Mouse (Mus musculus): ENCODE measurements at regions not wholly inside any gene's neighbourhood (a gene's known extent, or its start where the extent isn't known, plus 50 kb on each side); places are given as distances from the start of the nearest gene placed in this dataset.

DNA sequence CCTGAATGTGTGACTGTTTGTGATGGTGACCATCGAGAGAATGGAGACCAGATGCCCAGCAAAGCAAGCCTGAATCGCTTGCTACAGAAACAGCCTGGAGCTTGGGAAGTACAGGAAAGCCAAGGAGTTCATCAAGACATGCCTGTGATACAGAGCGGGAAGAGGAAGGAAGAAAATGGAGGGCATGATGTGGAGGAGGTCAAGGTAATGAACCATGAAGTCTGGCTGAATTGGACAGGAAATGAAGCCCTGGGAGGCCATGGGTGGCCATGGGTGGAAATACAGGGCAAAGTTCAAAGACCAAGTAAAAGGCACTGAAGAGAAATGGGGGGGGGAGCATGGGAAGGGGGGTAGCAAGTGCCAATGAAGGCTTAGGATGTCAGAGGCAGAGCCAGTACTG, 227.2 kb upstream of the Pou3f3 start:
- H3K4me3 ChIP-seq (ENCODE audit: low read depth, low read length) = no peak overlapping the region
- H3K36me3 ChIP-seq (ENCODE audit: control insufficient read depth, insufficient read depth, low read length) = no peaks in the 10 kb centered on the region
- 90% methylated on average over 3 of the region's 3 CpGs for WGBS
- no peaks in the 10 kb centered on the region for H3K27me3 ChIP-seq (ENCODE audit: control insufficient read depth, insufficient read depth, low read length)
- no peaks in the 10 kb centered on the region for H3K4me1 ChIP-seq (ENCODE audit: control insufficient read depth, insufficient read depth, insufficient read length, low read length)
- no peak for TF ChIP-seq CTCF (IDR thresholded peaks at IDR 0.05; ENCODE audit: extremely low read depth, insufficient read length, insufficient replicate concordance, low read depth, low read length)
- no peak for TF ChIP-seq POLR2A (IDR thresholded peaks at IDR 0.05; ENCODE audit: low read depth, low read length)
- no peak overlapping the region for H3K27ac ChIP-seq (ENCODE audit: insufficient read depth, low read depth, low read length)

DNA sequence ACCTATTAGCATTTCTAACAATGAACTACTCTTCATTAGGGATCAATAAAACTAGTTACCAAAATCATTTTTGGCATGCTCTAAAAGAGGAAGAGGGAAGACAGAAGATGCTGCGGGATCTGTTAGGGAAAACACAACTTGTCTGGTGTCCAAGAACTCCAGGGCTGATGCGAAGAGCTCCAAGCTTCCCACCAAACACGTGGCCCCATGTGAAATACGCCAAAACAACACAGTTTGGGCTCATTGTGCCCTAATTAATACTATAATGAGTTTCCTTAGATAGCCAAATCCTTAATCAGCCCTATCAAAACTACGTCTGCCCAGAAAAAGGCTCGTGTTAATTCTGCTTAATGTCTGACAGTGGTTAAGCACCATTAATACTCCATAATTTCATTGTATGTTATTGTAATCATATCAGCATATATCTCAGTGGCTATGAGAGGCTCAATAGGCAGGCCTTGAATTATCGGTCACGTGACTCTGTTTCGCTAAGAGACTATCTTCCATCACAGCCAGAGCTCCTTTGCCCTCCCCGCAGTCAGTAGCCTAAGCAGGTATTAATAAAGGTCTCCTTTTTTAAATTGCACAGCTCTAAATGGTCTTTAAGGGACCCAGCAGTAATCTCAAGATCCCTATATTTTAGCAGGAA, 223.6 kb upstream of the Pou3f3 start:
- H3K36me3 ChIP-seq (ENCODE audit: control insufficient read depth, insufficient read depth, low read length) = no peaks in the 10 kb centered on the region
- no peak overlapping the region for H3K27ac ChIP-seq (ENCODE audit: insufficient read depth, low read depth, low read length)
- no peaks in the 10 kb centered on the region for H3K4me1 ChIP-seq (ENCODE audit: control insufficient read depth, insufficient read depth, insufficient read length, low read length)
- no peak for TF ChIP-seq POLR2A (IDR thresholded peaks at IDR 0.05; ENCODE audit: low read depth, low read length)
- no peak for TF ChIP-seq CTCF (IDR thresholded peaks at IDR 0.05; ENCODE audit: extremely low read depth, insufficient read length, insufficient replicate concordance, low read depth, low read length)
- no peaks in the 10 kb centered on the region for H3K27me3 ChIP-seq (ENCODE audit: control insufficient read depth, insufficient read depth, low read length)
- no peak overlapping the region for H3K4me3 ChIP-seq (ENCODE audit: low read depth, low read length)
- 77% methylated on average over 10 of the region's 10 CpGs for WGBS

DNA sequence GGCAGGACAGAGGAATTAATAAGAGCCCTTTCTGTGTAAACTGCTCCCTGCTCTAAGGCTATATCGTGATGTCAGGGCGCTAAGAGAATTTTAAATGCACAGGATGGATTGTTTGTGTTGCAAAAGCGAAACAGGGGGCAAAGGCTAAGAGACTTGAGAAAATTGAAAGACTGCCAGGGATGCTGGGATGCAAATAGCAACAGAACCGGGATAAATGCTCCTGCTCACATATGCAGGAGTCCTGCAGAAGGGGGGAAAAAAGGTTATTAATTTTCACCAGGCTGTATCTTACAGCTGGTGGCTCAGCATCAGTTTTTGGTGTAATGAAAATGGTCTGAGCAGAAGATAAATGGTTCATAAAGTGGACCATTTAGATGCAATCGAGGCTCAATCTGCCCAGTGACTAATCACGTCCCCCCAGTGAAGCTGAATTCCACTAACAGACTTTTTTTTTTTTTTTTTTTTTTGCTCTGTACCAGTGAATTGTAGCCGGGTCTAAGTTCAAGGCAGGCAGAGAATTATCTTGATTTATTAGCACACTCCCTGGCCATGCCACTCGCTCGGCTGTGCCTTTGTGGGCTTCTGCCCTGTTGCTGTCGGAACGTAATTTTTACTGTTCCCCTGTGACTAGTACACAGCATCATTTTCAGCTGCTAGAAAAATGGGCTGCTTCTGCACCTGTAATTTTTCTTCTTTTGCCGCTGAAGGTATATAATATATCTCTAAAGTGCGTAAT, 222.9 kb upstream of the Pou3f3 start:
- TF ChIP-seq POLR2A (IDR thresholded peaks at IDR 0.05; ENCODE audit: low read depth, low read length) (no peak), CTCF (IDR thresholded peaks at IDR 0.05; ENCODE audit: extremely low read depth, insufficient read length, insufficient replicate concordance, low read depth, low read length) (no peak)
- H3K27ac ChIP-seq (ENCODE audit: insufficient read depth, low read depth, low read length) = no peak overlapping the region
- WGBS = 30% methylated on average over 13 of the region's 13 CpGs
- H3K36me3 ChIP-seq (ENCODE audit: control insufficient read depth, insufficient read depth, low read length) = no peaks in the 10 kb centered on the region
- no peaks in the 10 kb centered on the region for H3K4me1 ChIP-seq (ENCODE audit: control insufficient read depth, insufficient read depth, insufficient read length, low read length)
- no peak overlapping the region for H3K4me3 ChIP-seq (ENCODE audit: low read depth, low read length)
- no peaks in the 10 kb centered on the region for H3K27me3 ChIP-seq (ENCODE audit: control insufficient read depth, insufficient read depth, low read length)

DNA sequence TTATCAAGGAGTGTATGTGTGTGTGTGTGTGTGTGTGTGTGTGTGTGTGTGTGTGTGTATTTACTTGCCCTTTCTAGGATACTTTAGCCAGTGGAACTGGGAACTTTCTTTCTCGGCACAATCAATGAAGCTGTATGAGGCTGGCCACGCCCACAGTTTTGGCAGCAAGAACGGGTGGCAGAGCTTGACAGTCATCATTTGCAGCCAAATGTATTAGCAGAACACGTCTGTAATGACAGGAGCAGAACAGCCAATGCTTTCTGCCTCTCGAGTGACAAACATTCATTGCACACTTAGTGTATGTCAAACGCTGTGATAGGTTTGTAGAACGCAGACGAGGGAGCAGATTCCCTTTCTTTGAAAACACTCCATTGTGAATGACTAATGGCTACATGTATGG, 221.4 kb upstream of the Pou3f3 start:
- WGBS = 47% methylated on average over 8 of the region's 8 CpGs
- TF ChIP-seq CTCF (IDR thresholded peaks at IDR 0.05; ENCODE audit: extremely low read depth, insufficient read length, insufficient replicate concordance, low read depth, low read length) = no peak
- TF ChIP-seq POLR2A (IDR thresholded peaks at IDR 0.05; ENCODE audit: low read depth, low read length) = no peak
- H3K4me3 ChIP-seq (ENCODE audit: low read depth, low read length) = no peak overlapping the region

DNA sequence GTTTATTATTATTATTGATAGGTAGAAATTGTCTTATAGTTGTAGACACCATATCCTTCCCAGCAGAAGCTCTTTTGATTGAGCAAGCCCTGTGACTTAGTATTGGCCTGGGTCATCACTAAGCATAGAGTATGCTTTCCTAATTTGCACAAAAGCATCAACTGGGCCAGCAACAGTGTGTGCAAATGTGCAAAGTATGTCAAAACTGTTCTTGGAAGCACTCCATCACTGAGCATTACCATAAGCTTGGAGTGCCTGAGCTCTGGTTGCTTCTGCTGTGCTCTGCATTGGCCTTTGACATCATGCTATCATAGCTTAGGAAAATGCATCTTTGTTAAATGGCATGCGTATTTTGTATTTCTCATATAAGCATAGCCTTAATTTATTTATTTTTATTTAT, 220.7 kb upstream of the Pou3f3 start:
- no peak for TF ChIP-seq CTCF (IDR thresholded peaks at IDR 0.05; ENCODE audit: extremely low read depth, insufficient read length, insufficient replicate concordance, low read depth, low read length)
- no peak for TF ChIP-seq POLR2A (IDR thresholded peaks at IDR 0.05; ENCODE audit: low read depth, low read length)
- H3K4me3 ChIP-seq (ENCODE audit: low read depth, low read length) = no peak overlapping the region
- no peak overlapping the region for H3K27ac ChIP-seq (ENCODE audit: insufficient read depth, low read depth, low read length)
- 85% methylated on average over 1 of the region's 1 CpGs for WGBS
- H3K4me1 ChIP-seq (ENCODE audit: control insufficient read depth, insufficient read depth, insufficient read length, low read length) = no peaks in the 10 kb centered on the region
- H3K27me3 ChIP-seq (ENCODE audit: control insufficient read depth, insufficient read depth, low read length) = no peaks in the 10 kb centered on the region
- H3K36me3 ChIP-seq (ENCODE audit: control insufficient read depth, insufficient read depth, low read length) = no peaks in the 10 kb centered on the region

More for the DNA sequence above, 221.4 kb upstream of the Pou3f3 start:
- no peaks in the 10 kb centered on the region for H3K27me3 ChIP-seq (ENCODE audit: control insufficient read depth, insufficient read depth, low read length)
- no peak overlapping the region for H3K27ac ChIP-seq (ENCODE audit: insufficient read depth, low read depth, low read length)
- no peaks in the 10 kb centered on the region for H3K4me1 ChIP-seq (ENCODE audit: control insufficient read depth, insufficient read depth, insufficient read length, low read length)
- H3K36me3 ChIP-seq (ENCODE audit: control insufficient read depth, insufficient read depth, low read length) = no peaks in the 10 kb centered on the region

DNA sequence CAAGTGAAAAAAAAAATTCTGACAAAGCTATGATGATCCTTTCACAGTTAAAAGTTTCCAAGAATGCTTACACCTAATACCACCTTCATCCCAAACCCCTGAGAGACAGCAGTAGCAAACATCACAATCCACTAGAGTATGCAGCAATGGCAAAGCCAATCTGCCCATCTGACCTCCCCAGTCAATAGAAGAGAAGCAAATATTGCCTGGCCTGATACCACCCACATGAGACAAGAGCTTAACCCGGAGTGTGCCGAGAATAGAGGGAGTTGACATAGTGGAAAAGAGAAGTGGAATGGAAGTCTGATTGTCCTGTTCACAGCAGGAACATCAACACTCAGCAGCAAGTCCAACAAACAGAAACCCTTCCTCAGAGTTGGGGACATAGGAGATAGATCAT, 219.9 kb upstream of the Pou3f3 start:
- TF ChIP-seq POLR2A (IDR thresholded peaks at IDR 0.05; ENCODE audit: low read depth, low read length) = no peak
- TF ChIP-seq CTCF (IDR thresholded peaks at IDR 0.05; ENCODE audit: extremely low read depth, insufficient read length, insufficient replicate concordance, low read depth, low read length) = no peak
- no peaks in the 10 kb centered on the region for H3K27me3 ChIP-seq (ENCODE audit: control insufficient read depth, insufficient read depth, low read length)
- H3K4me3 ChIP-seq (ENCODE audit: low read depth, low read length) = no peak overlapping the region
- H3K4me1 ChIP-seq (ENCODE audit: control insufficient read depth, insufficient read depth, insufficient read length, low read length) = no peaks in the 10 kb centered on the region
- H3K27ac ChIP-seq (ENCODE audit: insufficient read depth, low read depth, low read length) = no peak overlapping the region
- WGBS = 52% methylated on average over 2 of the region's 2 CpGs
- no peaks in the 10 kb centered on the region for H3K36me3 ChIP-seq (ENCODE audit: control insufficient read depth, insufficient read depth, low read length)

DNA sequence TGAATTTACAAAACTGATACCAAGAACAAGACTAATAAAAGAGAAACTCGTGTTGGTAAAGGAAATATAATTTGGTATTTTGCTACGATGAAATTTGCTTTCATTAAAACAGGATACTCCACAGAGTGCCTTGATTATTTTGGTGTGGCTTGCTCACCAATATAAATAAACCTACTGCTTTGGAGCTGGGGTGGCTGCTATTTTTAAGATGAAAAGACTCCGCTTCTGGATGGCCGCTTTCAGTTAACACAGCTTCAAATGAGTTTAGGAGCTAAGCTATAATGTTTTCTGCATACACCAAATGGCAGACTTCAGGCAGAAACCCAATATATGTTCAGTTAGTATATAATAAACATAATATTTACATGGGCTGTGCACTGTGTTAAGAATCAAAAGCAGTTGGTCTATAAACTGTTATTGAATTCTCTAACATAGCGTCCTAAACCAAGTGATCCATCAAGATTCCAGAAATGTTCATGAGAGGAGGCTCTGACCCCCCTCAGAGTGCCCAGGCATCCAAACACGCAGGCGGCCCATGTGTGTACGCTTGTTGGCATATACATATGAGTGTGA, 215.1 kb upstream of the Pou3f3 start:
- 79% methylated on average over 8 of the region's 8 CpGs for WGBS
- no peak overlapping the region for H3K27ac ChIP-seq (ENCODE audit: insufficient read depth, low read depth, low read length)

More for the DNA sequence above, 215.1 kb upstream of the Pou3f3 start:
- TF ChIP-seq POLR2A (IDR thresholded peaks at IDR 0.05; ENCODE audit: low read depth, low read length) = no peak
- no peak for TF ChIP-seq CTCF (IDR thresholded peaks at IDR 0.05; ENCODE audit: extremely low read depth, insufficient read length, insufficient replicate concordance, low read depth, low read length)
- H3K27me3 ChIP-seq (ENCODE audit: control insufficient read depth, insufficient read depth, low read length) = no peaks in the 10 kb centered on the region
- H3K4me3 ChIP-seq (ENCODE audit: low read depth, low read length) = no peak overlapping the region
- no peaks in the 10 kb centered on the region for H3K4me1 ChIP-seq (ENCODE audit: control insufficient read depth, insufficient read depth, insufficient read length, low read length)
- no peaks in the 10 kb centered on the region for H3K36me3 ChIP-seq (ENCODE audit: control insufficient read depth, insufficient read depth, low read length)

All from small intestine, adult 2 months (tissue).